Mouse (Mus musculus) megakaryocyte, adult 5-6 weeks (primary cell): ENCODE data around the gene Slc16a11. TPM values are rescaled to one million over a fixed set of nuclear protein-coding genes. Genes with fewer than 3 reads are reported as not detected.

Experiments used
- ATAC-seq: 2 replicates; pipeline ENCODE4 v1.8.0; 2016; ENCODE audit warnings: mild to moderate bottlenecking, inconsistent platforms; ENCODE audit not compliant: poor library complexity, severe bottlenecking
- total RNA-seq, 2 experiments: library from RNA; stranded (forward) in 1 of 2; stranded (reverse) in 1 of 2; fragments of 153-499, 151-499 nt in 1 of 2; fragments of 221-1000, 200-1000 nt in 1 of 2; gene quantifications; 2 replicates each; pipeline versions ENCODE4 v1.2.3 to v1.2.4; 2015 to 2017

The Slc16a11 gene
- total RNA-seq, 2 experiments from 2014 or later: not detected

- ATAC-seq: no peak
Observed at GRCm38 (mm10) chr11:70225798-70226601, 13.4 kb downstream of the Slc16a11 start.

GRCm38 (mm10) chr11:70226602-70226890 lies 14.0 kb downstream of the Slc16a11 start:
- no peak for ATAC-seq

DNA sequence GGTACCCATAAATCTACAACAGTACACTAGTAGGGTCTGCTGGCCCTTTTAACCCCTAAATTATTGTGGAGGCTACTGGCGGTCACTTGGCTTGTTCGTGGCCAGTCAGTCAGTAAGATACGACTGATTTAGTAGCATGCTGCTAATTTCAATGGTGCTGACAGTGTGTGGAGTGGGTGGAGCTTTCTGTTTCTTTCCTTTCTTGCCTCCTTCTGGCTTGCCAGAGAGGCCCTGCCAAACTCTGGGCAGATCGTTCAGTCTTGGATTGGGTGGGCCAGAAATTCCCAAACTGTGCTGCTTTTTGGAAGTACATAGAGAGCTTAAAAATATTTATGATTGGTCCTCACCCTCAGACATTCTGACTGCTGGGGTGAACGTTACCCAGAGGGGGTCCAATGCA lies 14.6 kb downstream of the Slc16a11 start:
- ATAC-seq: no peak

DNA sequence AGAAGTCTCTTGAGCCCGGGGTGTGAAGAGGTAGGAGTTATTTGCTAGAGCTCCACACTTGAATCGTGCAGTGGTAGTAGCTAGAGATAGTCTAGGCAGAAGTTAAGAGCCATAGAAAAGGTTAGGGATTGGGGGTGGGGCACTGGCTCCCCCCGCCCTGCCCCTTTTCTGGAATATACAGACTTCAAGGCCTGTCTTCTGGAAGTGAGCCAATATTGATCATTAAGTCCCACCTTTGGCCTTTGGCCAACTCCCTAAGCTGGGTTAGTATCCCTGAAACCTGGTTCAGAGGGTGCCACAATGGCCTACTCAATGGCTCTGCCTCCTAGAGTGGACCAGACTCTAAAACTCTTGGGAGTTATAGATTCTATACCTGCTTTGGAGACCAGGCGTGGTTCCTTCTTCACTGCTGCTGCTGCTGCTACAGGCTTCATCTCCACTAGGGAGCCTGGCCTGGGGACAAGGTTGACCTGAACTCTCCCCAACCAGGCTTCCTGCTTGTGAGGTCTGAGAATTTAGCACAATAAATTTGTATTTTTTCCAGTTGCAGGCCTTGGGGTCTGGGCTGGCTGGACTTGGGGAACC lies 15.2 kb downstream of the Slc16a11 start:
- no peak for ATAC-seq

GRCm38 (mm10) chr11:70228828-70229227 lies 16.3 kb downstream of the Slc16a11 start:
- ATAC-seq: peak; percentile 38

- no peak for ATAC-seq
Observed at GRCm38 (mm10) chr11:70229260-70230010, 16.9 kb downstream of the Slc16a11 start, which contains the start of gene Bcl6b. Gene Bcl6b (minus strand): TSS chr11:70229798.

GRCm38 (mm10) chr11:70230239-70230727 lies 17.7 kb downstream of the Slc16a11 start:
- ATAC-seq: peak; percentile 96

DNA sequence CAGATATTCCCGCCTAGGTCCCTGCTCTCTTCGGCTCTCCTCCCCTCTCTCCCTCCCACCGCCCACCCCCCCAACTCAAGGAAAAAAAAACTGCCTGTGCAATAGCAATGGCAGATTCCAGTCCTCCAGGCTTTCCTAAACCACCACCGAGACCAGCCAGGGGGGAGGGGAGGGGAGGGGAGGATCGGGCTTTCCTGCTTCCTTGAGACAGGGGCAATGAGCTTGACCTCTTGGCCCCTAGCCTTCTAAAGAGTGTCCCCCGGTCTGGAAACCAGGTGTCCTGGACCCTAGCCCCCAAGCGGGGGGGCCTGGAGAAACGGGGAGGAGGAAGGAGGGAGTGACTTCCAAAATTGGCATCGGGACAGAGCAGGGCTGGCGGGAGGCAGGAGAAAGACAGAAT lies 20.0 kb downstream of the Slc16a11 start:
- ATAC-seq: no peak

- ATAC-seq: no peak
Observed at GRCm38 (mm10) chr11:70233016-70233415, 20.5 kb downstream of the Slc16a11 start.

DNA sequence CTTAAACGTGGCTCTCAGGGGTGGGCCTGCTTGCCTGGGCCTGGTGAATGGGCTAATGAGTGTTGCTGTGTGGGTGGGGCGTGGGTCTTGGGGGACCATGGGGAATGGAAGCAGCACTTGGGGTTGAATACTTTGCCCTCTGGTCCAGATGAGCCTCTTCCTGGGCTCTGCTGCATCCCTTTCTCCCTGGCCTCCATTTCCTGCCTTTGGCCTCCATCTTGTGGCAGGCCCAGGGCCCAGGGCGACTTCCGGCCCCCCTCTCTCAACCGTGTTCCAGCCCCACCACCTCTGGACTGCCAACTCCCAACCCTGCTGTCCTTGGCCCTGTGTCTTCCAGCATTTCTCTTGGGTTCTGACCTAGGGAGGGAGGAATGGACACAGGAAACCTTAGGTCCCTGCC lies 21.5 kb downstream of the Slc16a11 start:
- no peak for ATAC-seq

DNA sequence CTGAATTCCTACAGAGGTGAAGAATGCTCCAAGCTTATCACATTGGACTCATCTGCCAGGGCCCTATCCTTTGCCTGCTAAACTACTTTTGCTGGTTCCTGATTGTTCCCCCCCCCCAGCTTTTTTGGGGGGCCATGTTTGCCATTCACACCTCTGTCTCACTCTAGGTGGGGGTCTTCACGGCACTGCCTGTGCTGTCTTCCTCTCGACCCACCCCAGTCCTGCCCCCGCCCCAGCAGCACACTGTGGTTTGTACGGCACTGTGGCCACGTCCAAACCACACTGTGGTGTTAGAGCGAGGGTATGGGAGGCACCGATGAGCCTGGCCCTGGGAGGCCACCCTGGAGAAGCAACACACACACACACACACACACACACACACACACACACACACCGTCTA lies 21.9 kb downstream of the Slc16a11 start:
- no peak for ATAC-seq

- ATAC-seq: no peak
Observed at GRCm38 (mm10) chr11:70235254-70235900, 22.8 kb downstream of the Slc16a11 start.

DNA sequence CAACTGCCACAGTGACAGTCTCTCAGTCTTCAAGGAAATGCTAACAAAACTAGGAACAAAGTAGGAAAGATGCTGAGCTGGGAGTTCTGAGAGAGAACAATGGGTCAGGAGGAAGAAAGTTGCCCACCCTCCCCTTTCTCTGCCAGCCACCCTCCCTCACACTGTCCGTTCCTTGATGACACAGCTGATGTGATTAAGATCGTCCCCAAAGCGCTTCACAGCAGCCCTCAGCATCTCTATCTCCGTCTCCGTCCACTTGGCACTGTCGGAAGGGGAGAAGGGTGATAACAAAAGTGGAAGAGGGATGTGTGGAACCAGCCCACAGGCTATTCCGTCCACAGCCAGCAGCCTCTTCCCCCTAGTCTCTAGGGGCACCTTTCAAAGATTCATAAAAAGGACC lies 24.2 kb downstream of the Slc16a11 start:
- no peak for ATAC-seq

DNA sequence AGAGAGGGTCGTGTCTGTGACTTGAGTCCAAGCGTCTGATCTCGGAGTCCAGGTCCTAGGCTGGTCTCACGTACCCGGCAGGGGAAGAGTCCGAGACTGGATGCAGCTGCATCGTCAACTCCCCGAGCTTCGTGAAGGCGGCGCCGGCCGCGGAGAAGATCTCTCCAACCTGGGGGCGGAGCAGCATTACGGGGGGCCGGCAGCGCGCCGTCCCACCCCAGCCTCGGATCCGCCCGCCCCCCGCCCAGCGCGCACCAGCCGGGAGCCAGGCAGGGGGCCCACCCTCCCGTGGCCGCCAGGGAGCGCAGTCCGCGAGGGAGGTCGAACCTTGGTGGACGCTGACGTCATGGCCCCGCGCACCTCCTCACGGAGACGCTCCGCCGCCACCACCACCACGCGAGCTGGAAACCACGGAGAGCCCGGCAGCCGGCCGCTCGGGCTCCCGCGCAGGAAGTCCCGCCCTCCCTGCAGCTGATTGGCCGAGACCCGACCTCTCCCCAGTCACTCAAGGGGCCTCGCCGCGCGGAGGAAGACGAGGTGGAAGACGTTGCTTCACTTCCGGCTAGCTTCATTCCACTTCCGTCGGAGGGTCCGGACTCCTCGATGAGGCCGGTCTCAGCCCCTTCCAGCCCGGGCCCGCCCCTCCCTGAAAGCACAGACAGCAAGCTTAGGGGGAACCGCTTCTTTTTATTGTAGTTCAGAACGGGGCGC lies 25.1 kb downstream of the Slc16a11 start, which contains the start of gene 0610010K14Rik:
TSS of gene 0610010K14Rik (minus strand) at position 458 of the 711 bp plus-strand sequence.
- ATAC-seq: peak; percentile 92

- ATAC-seq: no peak
Observed at GRCm38 (mm10) chr11:70238591-70239440, 26.3 kb downstream of the Slc16a11 start.

DNA sequence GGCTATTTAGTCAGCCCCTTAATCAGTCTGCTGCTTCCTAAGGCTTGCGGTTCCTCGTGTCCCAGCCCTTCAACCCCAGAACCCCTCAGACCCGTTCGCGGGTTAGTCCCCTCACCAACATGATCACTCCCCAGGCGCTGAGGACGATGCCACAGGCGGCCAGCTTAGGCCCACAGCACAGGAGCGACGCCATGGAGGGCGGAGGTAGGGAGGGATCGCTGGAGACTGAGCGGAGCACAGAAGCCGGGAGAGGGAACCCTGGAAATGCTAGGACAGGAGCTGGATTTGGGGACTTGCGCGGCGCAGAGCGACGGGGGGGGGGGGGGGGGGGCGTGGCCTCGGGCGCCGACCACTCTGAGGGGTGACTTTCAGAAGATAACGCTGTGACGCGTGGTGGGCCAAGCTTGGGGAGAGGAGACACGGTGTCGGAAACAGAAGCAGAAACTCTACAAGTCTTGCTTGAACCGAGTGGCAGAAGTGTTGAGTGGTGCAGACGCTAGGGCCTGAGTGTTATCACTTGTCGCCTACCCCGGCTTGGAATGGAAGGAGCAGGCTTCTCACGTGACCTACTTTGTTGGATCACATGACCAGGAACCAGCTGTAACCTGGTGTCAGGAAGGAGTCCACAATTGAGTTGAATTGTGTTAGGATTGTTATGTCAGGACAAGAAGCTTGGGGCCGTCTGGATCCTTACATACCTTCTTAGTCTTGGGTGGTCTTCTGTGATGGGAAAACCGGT lies 27.2 kb downstream of the Slc16a11 start, which contains the start of the genes Gm21988 and Rnasek:
TSS of gene Gm21988 (minus strand) at position 290 of the 739 bp plus-strand sequence.
TSS of gene Rnasek (minus strand) at position 302 of the 739 bp plus-strand sequence.
- ATAC-seq: peak; percentile 33

DNA sequence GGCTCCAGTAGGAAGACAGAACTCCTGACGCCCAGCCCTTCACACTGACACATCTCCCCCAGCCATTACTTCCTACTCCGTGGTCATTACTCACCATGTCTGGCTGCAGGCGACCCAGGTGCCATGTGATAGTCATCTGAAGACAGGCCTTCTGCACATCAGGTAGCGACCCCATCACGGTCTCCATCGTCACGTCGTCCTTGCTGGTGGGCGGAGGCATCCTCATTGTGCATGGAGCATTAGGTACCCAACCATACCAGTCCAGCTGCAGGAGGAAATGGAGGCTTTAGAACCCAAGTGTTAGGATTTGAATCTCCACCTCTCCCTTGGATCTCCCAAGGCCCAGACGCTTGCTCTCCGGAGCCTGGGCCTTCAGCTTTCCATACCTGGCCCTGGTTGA lies 30.0 kb downstream of the Slc16a11 start:
- ATAC-seq: no peak

GRCm38 (mm10) chr11:70247136-70247845 lies 34.7 kb downstream of the Slc16a11 start:
- peak; percentile 77 for ATAC-seq
